Mouse (Mus musculus): ENCODE measurements around the gene Ndufaf8. TPM values are rescaled to one million over a fixed set of nuclear protein-coding genes. Genes with fewer than 3 reads are reported as not detected.
A peak's percentile ranks its signal among the peaks of the same experiment; 100 is the strongest.

Gene Ndufaf8
- total RNA-seq, 2 experiments from 2014 or later = 0.96 to 1.4 TPM

DNA sequence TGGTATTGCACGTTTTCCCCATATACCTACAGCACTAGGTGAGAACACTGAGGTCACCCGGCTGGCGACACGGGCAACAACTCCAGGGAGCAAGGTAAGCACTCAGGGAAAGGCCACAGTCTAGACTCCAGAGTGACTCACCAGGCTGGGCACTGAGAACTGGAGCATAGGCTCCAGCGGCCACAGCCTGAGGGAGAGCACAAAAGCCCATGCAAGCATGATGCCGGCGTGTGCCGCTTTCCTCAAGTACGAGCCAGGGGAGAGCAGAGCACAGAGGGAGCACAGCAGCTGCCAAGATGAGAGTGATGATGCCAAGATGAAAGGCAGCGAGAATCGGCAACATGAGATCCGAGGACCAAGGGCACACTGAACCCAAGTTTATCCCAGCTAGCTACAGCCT is 23.4 kb downstream of the Ndufaf8 start:
- ATAC-seq (replicated peaks; ENCODE audit: low FRiP score, poor library complexity, severe bottlenecking) = no peak

GRCm38 (mm10) chr11:120126845-120127244 is 28.1 kb downstream of the Ndufaf8 start:
- no peak for ATAC-seq (replicated peaks; ENCODE audit: low FRiP score, poor library complexity, severe bottlenecking)

DNA sequence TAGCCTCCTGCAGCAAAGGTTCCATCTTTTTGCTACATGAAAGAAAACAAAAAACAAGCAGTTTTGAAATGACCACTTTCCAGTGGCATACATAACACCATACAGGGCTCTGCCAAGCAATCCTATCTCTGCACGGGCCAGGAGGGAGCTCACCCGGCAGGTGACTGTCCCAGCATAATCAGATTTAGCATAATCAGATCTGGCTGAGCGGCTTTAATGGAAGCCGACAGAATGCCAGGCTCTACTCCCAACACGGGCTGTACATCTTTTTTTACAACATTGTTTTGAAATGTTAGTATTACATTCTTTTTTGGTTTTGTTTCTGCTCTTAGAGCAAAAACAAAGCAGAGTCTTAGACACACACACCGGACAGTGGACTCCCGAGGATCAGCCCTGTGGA is 30.6 kb downstream of the Ndufaf8 start:
- no peak for ATAC-seq (replicated peaks; ENCODE audit: low FRiP score, poor library complexity, severe bottlenecking)

- ATAC-seq (replicated peaks; ENCODE audit: low FRiP score, poor library complexity, severe bottlenecking) = no peak
Observed at GRCm38 (mm10) chr11:120134148-120134547, 35.4 kb downstream of the Ndufaf8 start.

- ATAC-seq (replicated peaks; ENCODE audit: low FRiP score, poor library complexity, severe bottlenecking) = 0 out of 2 replicates have a peak, but pooled peaks have one; percentile 15
Observed at GRCm38 (mm10) chr11:120134847-120135530, 36.3 kb downstream of the Ndufaf8 start.

DNA sequence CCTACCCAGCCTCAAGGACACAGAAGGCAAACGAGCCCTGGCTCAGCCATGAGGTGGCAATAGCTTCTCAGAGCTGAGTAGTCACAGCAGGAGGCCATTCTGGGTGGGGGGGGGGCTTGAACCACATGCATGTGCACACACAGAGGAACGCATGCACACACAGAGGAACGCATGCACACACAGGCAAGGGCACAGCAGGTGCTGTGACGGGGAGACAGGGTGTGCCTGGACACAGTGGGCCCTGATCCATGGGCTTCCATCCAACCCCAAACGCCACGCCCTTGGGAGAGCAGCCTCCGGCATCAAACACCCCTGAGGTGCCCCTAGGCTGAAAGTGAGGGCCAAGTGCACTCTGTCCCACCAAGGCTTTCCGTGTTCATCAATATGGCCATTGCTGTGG is 37.5 kb downstream of the Ndufaf8 start:
- no peak for ATAC-seq (replicated peaks; ENCODE audit: low FRiP score, poor library complexity, severe bottlenecking)

GRCm38 (mm10) chr11:120136796-120137624 is 38.3 kb downstream of the Ndufaf8 start:
- 0 out of 2 replicates have a peak, but pooled peaks have one; percentile 9 for ATAC-seq (replicated peaks; ENCODE audit: low FRiP score, poor library complexity, severe bottlenecking)

DNA sequence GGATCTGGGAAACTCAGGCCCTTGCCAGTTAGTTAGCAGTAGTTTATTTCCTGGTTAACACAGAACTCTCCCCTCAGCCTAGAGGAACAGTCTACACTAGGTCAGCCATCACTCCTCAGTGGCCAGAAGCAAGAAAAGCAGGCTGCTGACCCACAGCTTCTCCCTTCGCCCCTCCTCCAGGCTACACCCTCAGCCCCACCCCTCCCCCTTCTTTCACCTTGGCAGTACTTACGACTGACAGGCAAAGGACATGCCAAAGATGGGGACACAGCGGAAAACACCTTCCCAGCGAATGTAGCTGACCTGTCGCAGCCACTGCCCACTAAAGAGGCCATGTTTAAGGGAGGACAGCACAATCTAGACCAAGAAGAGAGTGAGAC is 38.9 kb downstream of the Ndufaf8 start:
- 0 out of 2 replicates have a peak, but pooled peaks have one; percentile 38 for ATAC-seq (replicated peaks; ENCODE audit: low FRiP score, poor library complexity, severe bottlenecking)

DNA sequence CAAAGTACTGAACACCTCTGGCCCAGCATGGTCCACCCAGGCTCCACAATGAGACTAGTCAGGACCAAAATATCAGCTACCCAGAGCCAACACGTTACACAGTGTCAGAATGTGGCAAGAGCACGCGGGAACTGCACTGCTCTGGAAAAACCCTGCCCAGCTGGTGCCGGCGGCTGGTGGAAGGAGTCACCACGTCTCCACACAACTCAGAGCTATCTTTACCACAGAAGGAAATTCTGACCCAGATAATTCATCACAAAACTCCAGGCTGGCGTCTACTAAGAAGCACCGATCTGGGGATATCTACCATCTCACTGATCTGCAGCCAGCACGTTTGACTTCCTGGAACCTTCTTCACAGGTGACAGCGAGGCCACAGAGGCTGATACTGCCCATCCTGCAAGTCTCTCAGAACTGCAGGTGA is 40.6 kb downstream of the Ndufaf8 start:
- no peak for ATAC-seq (replicated peaks; ENCODE audit: low FRiP score, poor library complexity, severe bottlenecking)

GRCm38 (mm10) chr11:120140255-120140654 is 41.5 kb downstream of the Ndufaf8 start:
- no peak for ATAC-seq (replicated peaks; ENCODE audit: low FRiP score, poor library complexity, severe bottlenecking)

DNA sequence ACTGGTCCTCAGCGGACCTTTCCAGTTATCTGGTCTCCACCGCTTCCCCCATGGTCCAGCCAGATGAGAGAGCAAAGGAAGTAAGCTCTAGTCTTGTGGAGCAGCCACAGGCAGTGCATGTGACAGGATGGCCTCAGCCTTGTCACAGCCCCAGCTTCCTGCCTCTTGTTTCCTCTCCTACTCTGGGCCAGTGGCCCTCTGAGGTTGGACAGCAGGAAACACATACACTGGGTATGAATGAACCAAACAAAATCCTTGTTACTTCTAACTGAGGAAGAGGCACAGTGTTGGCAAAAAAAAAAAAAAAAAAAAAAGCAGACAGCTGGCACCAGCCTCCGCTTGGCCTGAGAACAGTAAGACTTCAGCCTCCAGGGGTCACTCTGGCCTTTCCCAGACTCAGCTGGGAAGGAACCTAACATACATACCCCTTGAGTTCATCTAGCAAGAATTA is 43.9 kb downstream of the Ndufaf8 start:
- no peak for ATAC-seq (replicated peaks; ENCODE audit: low FRiP score, poor library complexity, severe bottlenecking)

- no peak for ATAC-seq (replicated peaks; ENCODE audit: low FRiP score, poor library complexity, severe bottlenecking)
Observed at GRCm38 (mm10) chr11:120143708-120144497, 45.2 kb downstream of the Ndufaf8 start.

GRCm38 (mm10) chr11:120148201-120148855 is 49.6 kb downstream of the Ndufaf8 start:
- ATAC-seq (replicated peaks; ENCODE audit: low FRiP score, poor library complexity, severe bottlenecking) = no peak

DNA sequence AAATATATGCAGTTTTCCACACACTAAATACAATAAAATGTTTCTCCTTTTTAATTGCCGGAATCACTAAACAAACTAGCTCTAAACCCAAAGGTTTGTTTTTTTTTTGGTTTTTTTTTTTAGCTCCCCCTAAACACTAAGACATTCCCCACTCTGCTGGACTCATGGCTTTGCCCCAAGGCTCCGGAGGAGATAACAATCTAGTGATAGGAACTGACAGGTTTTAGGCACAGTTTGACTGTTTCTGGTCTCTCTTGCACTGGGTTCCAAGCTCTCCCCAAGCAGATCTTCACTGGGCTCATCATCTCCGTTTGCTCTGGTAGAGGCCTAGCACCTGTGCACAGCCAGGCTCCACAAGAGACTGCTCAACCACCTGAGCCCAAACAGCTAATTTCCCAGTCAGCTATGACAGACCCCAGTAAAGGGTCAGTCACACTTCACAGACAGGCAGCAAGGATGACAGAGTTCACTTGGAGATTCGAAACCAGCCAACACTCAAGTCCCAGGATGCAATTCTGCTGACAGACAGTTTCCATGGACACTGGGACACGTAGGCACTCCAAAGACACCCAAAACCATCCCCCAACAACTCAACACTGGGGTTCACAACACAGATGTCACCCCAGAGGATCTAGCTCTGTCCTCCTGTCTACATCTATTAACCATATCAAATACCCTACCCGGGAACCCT is 50.9 kb downstream of the Ndufaf8 start:
- no peak for ATAC-seq (replicated peaks; ENCODE audit: low FRiP score, poor library complexity, severe bottlenecking)

Other genes with a start within 250 kb of the Ndufaf8 start
- gene Chmp6, start 185.5 kb upstream of the Ndufaf8 start, total RNA-seq (2015; ENCODE audit: low replicate concordance) = 5.9 and 7.7 TPM in 2 replicates
- gene Chmp6, start 185.5 kb upstream of the Ndufaf8 start, total RNA-seq (2017; ENCODE audit: low replicate concordance) = 3.5 and 6.7 TPM in 2 replicates
- 0.42 and 3.5 TPM in 2 replicates for gene Baiap2, start 156.2 kb upstream of the Ndufaf8 start, total RNA-seq (2015; ENCODE audit: low replicate concordance)
- gene Baiap2, start 156.2 kb upstream of the Ndufaf8 start, total RNA-seq (2017; ENCODE audit: low replicate concordance) = 1.6 and 2.5 TPM in 2 replicates
- gene Aatk, start 51.8 kb upstream of the Ndufaf8 start, total RNA-seq (2015; ENCODE audit: low replicate concordance) = 1.3 and 4.4 TPM in 2 replicates
- gene Aatk, start 51.8 kb upstream of the Ndufaf8 start, total RNA-seq (2017; ENCODE audit: low replicate concordance) = 0.84 and 1.8 TPM in 2 replicates
- 5.6 and 6.7 TPM in 2 replicates for gene Cep131, start 12.1 kb upstream of the Ndufaf8 start, total RNA-seq (2015; ENCODE audit: low replicate concordance)
- 2.0 and 7.1 TPM in 2 replicates for gene Cep131, start 12.1 kb upstream of the Ndufaf8 start, total RNA-seq (2017; ENCODE audit: low replicate concordance)
- 1.5 and 1.9 TPM in 2 replicates for gene Tepsin, start 197 bp upstream of the Ndufaf8 start, total RNA-seq (2015; ENCODE audit: low replicate concordance)
- gene Tepsin, start 197 bp upstream of the Ndufaf8 start, total RNA-seq (2017; ENCODE audit: low replicate concordance) = 1.1 and 3.8 TPM in 2 replicates
- 7.7 and 10.7 TPM in 2 replicates for gene Slc38a10, start 52.4 kb downstream of the Ndufaf8 start, total RNA-seq (2015; ENCODE audit: low replicate concordance)
- 22.4 and 39.9 TPM in 2 replicates for gene Slc38a10, start 52.4 kb downstream of the Ndufaf8 start, total RNA-seq (2017; ENCODE audit: low replicate concordance)
- 2.1 and 3.3 TPM in 2 replicates for gene Bahcc1, start 134.0 kb downstream of the Ndufaf8 start, total RNA-seq (2015; ENCODE audit: low replicate concordance)
- gene Bahcc1, start 134.0 kb downstream of the Ndufaf8 start, total RNA-seq (2017; ENCODE audit: low replicate concordance) = 0.84 and 2.0 TPM in 2 replicates
- gene Actg1, start 249.6 kb downstream of the Ndufaf8 start, total RNA-seq (2015; ENCODE audit: low replicate concordance) = 637 and 655 TPM in 2 replicates
- 301 and 341 TPM in 2 replicates for gene Actg1, start 249.6 kb downstream of the Ndufaf8 start, total RNA-seq (2017; ENCODE audit: low replicate concordance)

All from erythroblast, adult 5-6 weeks (primary cell).